Mouse (Mus musculus) midbrain, postnatal 0 days (tissue): ENCODE data around the gene Atoh8. TPM values are rescaled to one million over a fixed set of nuclear protein-coding genes. Genes with fewer than 3 reads are reported as not detected.

Experiments used
- ATAC-seq: fragments of 200-750 bp; cut with Nextera tagmentation; 2 replicates; pipeline ENCODE4 v1.8.0; 2017; ENCODE audit warnings: moderate number of reproducible peaks, mild to moderate bottlenecking, moderate TSS enrichment, moderate library complexity; ENCODE audit not compliant: low FRiP score
- DNase-seq: peaks from one replicate; pipeline ENCODE4 v3.0.0-alpha.2; 2015; ENCODE audit warnings: low spot score
- H3K27ac ChIP-seq: fragments of 300-500 bp; sonication (generic); 2 replicates; pipeline ENCODE4 v1.5.1; 2014; ENCODE audit warnings: low read depth, mild to moderate bottlenecking, low read length, mixed read lengths
- H3K27me3 ChIP-seq: fragments of 300-500 bp; sonication (generic); 2 replicates; pipeline ENCODE4 v1.6.1; 2014; ENCODE audit warnings: low read length, control low read depth, mixed read lengths; ENCODE audit not compliant: insufficient read depth
- H3K36me3 ChIP-seq: fragments of 300-500 bp; sonication (generic); 2 replicates; pipeline ENCODE4 v1.6.1; 2014; ENCODE audit warnings: low read length, control low read depth, mixed read lengths; ENCODE audit not compliant: insufficient read depth
- H3K4me1 ChIP-seq: fragments of 300-500 bp; sonication (generic); 2 replicates; pipeline ENCODE4 v1.6.1; 2014; ENCODE audit warnings: mild to moderate bottlenecking, control low read depth, antibody characterized with exemption, low read length, mixed read lengths; ENCODE audit not compliant: insufficient read depth
- H3K4me2 ChIP-seq: fragments of 300-500 bp; sonication (generic); 2 replicates; pipeline ENCODE4 v1.6.1; 2014; ENCODE audit warnings: low read depth, mild to moderate bottlenecking, low read length, mixed read lengths; ENCODE audit not compliant: poor library complexity, severe bottlenecking
- H3K4me3 ChIP-seq: fragments of 300-500 bp; sonication (generic); 2 replicates; pipeline ENCODE4 v1.5.1; 2014; ENCODE audit warnings: low read depth, mild to moderate bottlenecking, low read length, moderate library complexity
- H3K9ac ChIP-seq: fragments of 300-500 bp; sonication (generic); replicated peaks from 2 replicates; pipeline ENCODE4 v1.6.1; 2014; ENCODE audit warnings: mild to moderate bottlenecking, low read length, moderate library complexity, mixed read lengths; ENCODE audit not compliant: poor library complexity, severe bottlenecking
- H3K9me3 ChIP-seq: fragments of 300-500 bp; sonication (generic); 2 replicates; pipeline ENCODE4 v1.6.1; 2016; ENCODE audit warnings: low read length, control low read depth
- CTCF ChIP-seq: IDR thresholded peaks from 2 replicates; pipeline ENCODE4 v1.5.1; 2016; ENCODE audit warnings: antibody characterized with exemption, mild to moderate bottlenecking
- WGBS: fragments of 180-500 bp; shearing (Covaris S2); extraction: QIAGEN DNeasy Blood & Tissue Kit; methylation state at CpG from one replicate; pipeline ENCODE4 v1.1.7; 2014; 5-methylcytosine and 5-hydroxymethylcytosine counted together
- polyA plus RNA-seq: library from polyadenylated mRNA; unstranded; fragments of >200 nt; fragmentation: Nextera tagmentation; extraction: Ambion mirVana; gene quantifications from 2 replicates; pipeline ENCODE4 v1.2.1, GENCODE M21; 2015
- total RNA-seq: library from RNA; depleted of rRNA; stranded (reverse); fragments of >200 nt; gene quantifications from 2 replicates; pipeline ENCODE4 v1.2.3, GENCODE M21; 2014

Gene Atoh8
- total and polyA plus RNA-seq, 2 experiments from 2014 or later: 1.8 to 2.3 TPM

GRCm38 (mm10) chr6:72202732-72203131 lies 32.6 kb downstream of the Atoh8 start:
- ATAC-seq: no peak
- Histone ChIP-seq H3K27me3 (no peaks in the 10 kb centered on the region), H3K9ac (no peak overlapping the region), H3K9me3 (no peaks in the 10 kb centered on the region), H3K27ac (no peak overlapping the region), H3K36me3 (no peaks in the 10 kb centered on the region), H3K4me3 (no peak overlapping the region), H3K4me1 (no peaks in the 10 kb centered on the region), H3K4me2 (no peak overlapping the region)
- no peak for DNase-seq
- no peak for TF ChIP-seq CTCF
- 83% methylated on average over 5 of the region's 5 CpGs for WGBS

- WGBS: 50% methylated on average over 11 of the region's 11 CpGs
- no peak for DNase-seq
These were observed 34.7 kb downstream of the Atoh8 start for GRCm38 (mm10) chr6:72200595-72201256.

GRCm38 (mm10) chr6:72197515-72197914 lies 37.9 kb downstream of the Atoh8 start:
- H3K27ac ChIP-seq: no peak overlapping the region
- TF ChIP-seq CTCF: no peak
- no peaks in the 10 kb centered on the region for H3K36me3 ChIP-seq
- DNase-seq: no peak
- H3K4me1 ChIP-seq: no peaks in the 10 kb centered on the region
- no peak overlapping the region for H3K4me3 ChIP-seq
- H3K27me3 ChIP-seq: no peaks in the 10 kb centered on the region
- ATAC-seq: no peak
- no peaks in the 10 kb centered on the region for H3K9me3 ChIP-seq
- no peak overlapping the region for H3K9ac ChIP-seq
- H3K4me2 ChIP-seq: no peak overlapping the region

More at GRCm38 (mm10) chr6:72200595-72201256, 34.7 kb downstream of the Atoh8 start:
- Histone ChIP-seq H3K27ac (no peak overlapping the region), H3K27me3 (no peaks in the 10 kb centered on the region), H3K4me1 (no peaks in the 10 kb centered on the region), H3K4me2 (no peak overlapping the region), H3K4me3 (no peak overlapping the region), H3K9ac (no peak overlapping the region), H3K36me3 (no peaks in the 10 kb centered on the region), H3K9me3 (no peaks in the 10 kb centered on the region)
- TF ChIP-seq CTCF: no peak
- no peak for ATAC-seq

- Histone ChIP-seq H3K4me3 (no peak overlapping the region), H3K36me3 (no peaks in the 10 kb centered on the region), H3K4me1 (no peaks in the 10 kb centered on the region), H3K27ac (no peak overlapping the region), H3K9ac (no peak overlapping the region), H3K9me3 (no peaks in the 10 kb centered on the region), H3K27me3 (no peaks in the 10 kb centered on the region), H3K4me2 (no peak overlapping the region)
- DNase-seq (no peak), ATAC-seq (no peak)
- 75% methylated on average over 3 of the region's 3 CpGs for WGBS
- TF ChIP-seq CTCF: no peak
These were observed 38.7 kb downstream of the Atoh8 start for GRCm38 (mm10) chr6:72196660-72197059.

GRCm38 (mm10) chr6:72190577-72190976 lies 44.8 kb downstream of the Atoh8 start:
- Histone ChIP-seq H3K36me3 (no peaks in the 10 kb centered on the region), H3K4me3 (no peak overlapping the region), H3K9ac (no peak overlapping the region), H3K4me1 (peaks cover 6% of the 10 kb centered on the region), H3K27ac (no peak overlapping the region), H3K27me3 (peaks cover 13% of the 10 kb centered on the region), H3K9me3 (no peaks in the 10 kb centered on the region), H3K4me2 (no peak overlapping the region)
- ATAC-seq (no peak), DNase-seq (no peak)
- no peak for TF ChIP-seq CTCF
- 72% methylated on average over 5 of the region's 5 CpGs for WGBS

GRCm38 (mm10) chr6:72190120-72190519 lies 45.3 kb downstream of the Atoh8 start:
- TF ChIP-seq CTCF: no peak
- Histone ChIP-seq H3K4me1 (peaks cover 6% of the 10 kb centered on the region), H3K27me3 (peaks cover 13% of the 10 kb centered on the region), H3K36me3 (no peaks in the 10 kb centered on the region), H3K9me3 (no peaks in the 10 kb centered on the region), H3K9ac (no peak overlapping the region), H3K4me2 (no peak overlapping the region), H3K27ac (no peak overlapping the region), H3K4me3 (no peak overlapping the region)
- 47% methylated on average over 6 of the region's 6 CpGs for WGBS
- ATAC-seq (no peak), DNase-seq (no peak)
